Mouse (Mus musculus) lung, postnatal 0 days (tissue): Measurements from ENCODE around the gene Dpysl5. TPM values are rescaled to one million over a fixed set of nuclear protein-coding genes. Genes with fewer than 3 reads are reported as not detected.

Source experiments
- ATAC-seq: fragments of 200-750 bp; cut with Nextera tagmentation; 2 replicates; pipeline ENCODE4 v1.8.0; 2017; ENCODE audit warnings: moderate library complexity
- DNase-seq: peaks from one replicate; pipeline ENCODE4 v3.0.0-alpha.2; 2016; ENCODE audit warnings: low spot score
- H3K27ac ChIP-seq: fragments of 300-500 bp; sonication (generic); 2 replicates; pipeline ENCODE4 v1.5.1; 2014; ENCODE audit warnings: antibody characterized with exemption, mild to moderate bottlenecking, low read length, mixed read lengths
- H3K27me3 ChIP-seq: fragments of 300-500 bp; sonication (generic); replicated peaks from 2 replicates; pipeline ENCODE4 v1.6.1; 2014; ENCODE audit warnings: low read length, mixed read lengths; ENCODE audit not compliant: insufficient read depth
- H3K36me3 ChIP-seq: fragments of 300-500 bp; sonication (generic); 2 replicates; pipeline ENCODE4 v1.6.1; 2014; ENCODE audit warnings: low read length, mixed read lengths; ENCODE audit not compliant: insufficient read depth
- H3K4me1 ChIP-seq: fragments of 300-500 bp; sonication (generic); 2 replicates; pipeline ENCODE4 v1.6.1; 2014; ENCODE audit warnings: antibody characterized with exemption, low read depth, low read length, mixed read lengths; ENCODE audit not compliant: insufficient read depth
- H3K4me2 ChIP-seq: fragments of 300-500 bp; sonication (generic); replicated peaks from 2 replicates; pipeline ENCODE4 v1.6.1; 2014; ENCODE audit warnings: low read depth, mild to moderate bottlenecking, low read length, moderate library complexity, mixed read lengths
- H3K4me3 ChIP-seq: fragments of 300-500 bp; sonication (generic); 2 replicates; pipeline ENCODE4 v1.5.1; 2014; ENCODE audit warnings: low read depth, low read length
- H3K9ac ChIP-seq: fragments of 300-500 bp; sonication (generic); replicated peaks from 2 replicates; pipeline ENCODE4 v1.6.1; 2014; ENCODE audit warnings: low read depth, mild to moderate bottlenecking
- H3K9me3 ChIP-seq: fragments of 300-500 bp; sonication (generic); 2 replicates; pipeline ENCODE4 v1.6.1; 2016; ENCODE audit warnings: low read length, mixed read lengths
- CTCF ChIP-seq: IDR thresholded peaks from 2 replicates; pipeline ENCODE4 v1.5.1; 2016; ENCODE audit warnings: antibody characterized with exemption, mild to moderate bottlenecking
- EP300 ChIP-seq: IDR thresholded peaks from 2 replicates; pipeline ENCODE4 v1.6.1; 2016; ENCODE audit warnings: antibody characterized with exemption, mild to moderate bottlenecking, control low read depth
- WGBS: fragments of 180-500 bp; shearing (Covaris S2); extraction: QIAGEN DNeasy Blood & Tissue Kit; methylation state at CpG from one replicate; pipeline ENCODE4 v1.1.7; 2014; 5-methylcytosine and 5-hydroxymethylcytosine counted together
- polyA plus RNA-seq: library from polyadenylated mRNA; unstranded; fragments of >200 nt; fragmentation: Nextera tagmentation; extraction: Ambion mirVana; gene quantifications from 2 replicates; pipeline ENCODE4 v1.2.1, GENCODE M21; 2015

Gene Dpysl5
- polyA plus RNA-seq, 1 experiment from 2014 or later: 1.6 TPM

DNA sequence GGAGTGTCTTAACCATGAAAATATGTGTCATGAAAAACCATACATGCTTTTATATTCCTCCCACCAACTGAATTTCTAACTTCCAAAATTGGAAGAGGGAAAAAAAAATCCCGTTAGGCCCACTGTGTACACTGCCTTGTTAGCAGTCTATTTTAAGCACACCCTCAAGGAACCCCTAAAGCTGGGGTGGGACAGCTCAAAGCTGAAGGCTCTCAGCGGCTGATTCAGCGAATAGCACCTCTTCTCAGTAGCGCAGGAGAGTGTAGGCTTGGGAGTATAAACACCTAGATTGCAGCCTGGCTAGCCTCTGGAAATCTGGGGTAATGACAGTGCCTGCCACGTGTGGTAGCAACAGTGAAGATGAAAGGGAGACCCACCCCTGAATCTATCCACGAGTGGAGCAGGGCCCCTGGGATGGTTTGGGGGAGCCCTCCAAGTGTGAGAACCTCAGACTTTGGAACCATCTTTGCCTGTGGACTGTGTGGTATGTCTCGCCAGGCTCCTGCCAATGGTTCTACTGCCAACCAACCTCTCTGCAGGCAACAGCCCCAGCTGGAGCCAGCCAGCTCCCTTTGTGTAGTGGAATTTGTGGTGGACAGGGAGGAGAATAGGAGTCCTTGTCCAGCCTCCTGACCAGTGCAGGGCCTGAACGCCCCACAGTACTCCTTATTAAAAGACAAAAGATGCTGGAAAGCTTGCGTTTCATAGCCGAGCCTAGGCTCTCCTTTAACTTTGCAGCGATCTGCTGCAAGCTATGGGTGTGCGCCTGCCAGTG lies 54.4 kb downstream of the Dpysl5 start:
- ATAC-seq (no peak), DNase-seq (no peak)
- Histone ChIP-seq H3K4me1 (peaks cover 7% of the 10 kb centered on the region; the same call in 1 of the 2 replicates), H3K9me3 (no peaks in the 10 kb centered on the region), H3K4me2 (no peak overlapping the region), H3K36me3 (no peaks in the 10 kb centered on the region), H3K4me3 (no peak overlapping the region), H3K27me3 (no peaks in the 10 kb centered on the region), H3K27ac (no peak overlapping the region), H3K9ac (no peak overlapping the region)
- TF ChIP-seq CTCF (no peak), EP300 (no peak)
- WGBS: 80% methylated on average over 12 of the region's 12 CpGs

DNA sequence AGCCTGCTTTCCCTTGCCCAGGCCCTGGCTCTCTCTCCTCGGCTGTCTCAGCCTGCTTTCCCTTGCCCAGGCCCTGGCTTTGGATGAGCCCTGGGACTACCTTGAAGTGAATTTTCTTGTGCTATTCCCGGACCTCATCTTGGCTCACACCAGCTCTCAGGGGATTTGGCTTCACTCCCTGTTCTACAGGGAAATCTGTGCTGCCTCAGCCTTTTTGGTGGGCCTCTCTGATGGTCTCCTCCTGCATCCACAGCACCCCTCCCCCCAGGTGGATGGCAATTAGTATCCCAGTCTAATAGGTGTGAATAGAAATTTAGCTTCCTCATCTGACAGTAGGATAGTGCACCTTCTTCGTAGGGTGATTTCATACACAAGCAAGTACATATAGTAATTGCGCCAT lies 56.7 kb downstream of the Dpysl5 start:
- DNase-seq (no peak), ATAC-seq (no peak)
- 49% methylated on average over 4 of the region's 4 CpGs for WGBS
- TF ChIP-seq EP300 (no peak), CTCF (no peak)
- no peak overlapping the region for H3K27ac ChIP-seq
- no peak overlapping the region for H3K4me2 ChIP-seq
- H3K36me3 ChIP-seq: no peaks in the 10 kb centered on the region
- H3K9me3 ChIP-seq: no peaks in the 10 kb centered on the region
- no peaks in the 10 kb centered on the region for H3K27me3 ChIP-seq
- H3K4me3 ChIP-seq: no peak overlapping the region
- H3K9ac ChIP-seq: no peak overlapping the region
- peaks cover 7% of the 10 kb centered on the region; the same call in 1 of the 2 replicates for H3K4me1 ChIP-seq

DNA sequence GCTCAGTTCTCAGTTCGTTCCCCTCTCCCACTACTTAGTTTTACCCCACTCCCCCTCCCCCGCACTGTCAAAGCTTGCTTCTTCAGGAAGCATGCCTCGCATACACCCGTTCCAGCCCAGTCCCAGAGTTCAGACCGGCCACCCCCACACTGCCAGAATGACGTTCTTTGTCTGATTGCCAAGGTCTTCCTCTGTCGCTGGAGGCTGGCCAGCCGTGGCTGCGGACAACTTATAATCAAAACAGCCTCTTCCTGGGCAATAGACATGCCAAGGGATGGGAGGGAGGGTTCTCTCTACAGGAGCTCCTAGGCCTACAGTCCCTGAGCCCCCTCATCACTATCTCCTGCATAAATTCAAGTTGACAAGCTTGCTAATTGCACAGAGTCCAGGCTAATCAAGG lies 57.2 kb downstream of the Dpysl5 start:
- H3K4me1 ChIP-seq: peaks cover 7% of the 10 kb centered on the region; the same call in 1 of the 2 replicates
- H3K4me2 ChIP-seq: no peak overlapping the region
- WGBS: 11% methylated on average over 9 of the region's 9 CpGs
- no peaks in the 10 kb centered on the region for H3K9me3 ChIP-seq
- H3K4me3 ChIP-seq: no peak overlapping the region
- no peaks in the 10 kb centered on the region for H3K27me3 ChIP-seq
- peak; percentile 72 for TF ChIP-seq EP300
- TF ChIP-seq CTCF: no peak
- peak overlapping the region; percentile 43; the same call in 1 of the 2 replicates for H3K27ac ChIP-seq
- peak; percentile 91 for ATAC-seq
- H3K36me3 ChIP-seq: no peaks in the 10 kb centered on the region
- DNase-seq: peak; percentile 81
- no peak overlapping the region for H3K9ac ChIP-seq

DNA sequence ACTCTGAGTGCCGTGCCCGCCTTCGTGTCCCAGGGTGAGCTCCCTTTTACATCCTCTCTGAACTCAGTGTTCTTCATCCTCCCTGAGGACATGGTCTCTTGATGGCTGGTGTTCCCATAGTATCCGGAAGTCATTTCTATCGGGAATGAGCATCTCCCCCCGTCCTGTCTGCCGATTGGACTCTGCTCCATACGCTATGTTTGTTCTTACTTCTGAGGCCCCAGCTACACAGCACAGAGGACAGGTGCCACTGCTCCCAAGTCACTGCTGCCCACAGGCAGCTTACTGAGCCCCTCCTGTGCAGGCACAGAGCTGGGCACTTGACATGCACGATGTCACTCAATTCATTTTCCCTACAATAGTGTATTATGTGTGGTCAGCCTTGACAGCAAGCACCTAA lies 57.7 kb downstream of the Dpysl5 start:
- Histone ChIP-seq H3K4me3 (no peak overlapping the region), H3K9me3 (no peaks in the 10 kb centered on the region), H3K4me1 (peaks cover 7% of the 10 kb centered on the region; the same call in 1 of the 2 replicates), H3K9ac (no peak overlapping the region), H3K27me3 (peaks cover 2% of the 10 kb centered on the region; the same call in 1 of the 2 replicates), H3K4me2 (no peak overlapping the region), H3K36me3 (no peaks in the 10 kb centered on the region), H3K27ac (peak overlapping the region; percentile 43; the same call in 1 of the 2 replicates)
- DNase-seq (no peak), ATAC-seq (peak; percentile 73)
- 38% methylated on average over 9 of the region's 9 CpGs for WGBS
- no peak for TF ChIP-seq EP300
- no peak for TF ChIP-seq CTCF

DNA sequence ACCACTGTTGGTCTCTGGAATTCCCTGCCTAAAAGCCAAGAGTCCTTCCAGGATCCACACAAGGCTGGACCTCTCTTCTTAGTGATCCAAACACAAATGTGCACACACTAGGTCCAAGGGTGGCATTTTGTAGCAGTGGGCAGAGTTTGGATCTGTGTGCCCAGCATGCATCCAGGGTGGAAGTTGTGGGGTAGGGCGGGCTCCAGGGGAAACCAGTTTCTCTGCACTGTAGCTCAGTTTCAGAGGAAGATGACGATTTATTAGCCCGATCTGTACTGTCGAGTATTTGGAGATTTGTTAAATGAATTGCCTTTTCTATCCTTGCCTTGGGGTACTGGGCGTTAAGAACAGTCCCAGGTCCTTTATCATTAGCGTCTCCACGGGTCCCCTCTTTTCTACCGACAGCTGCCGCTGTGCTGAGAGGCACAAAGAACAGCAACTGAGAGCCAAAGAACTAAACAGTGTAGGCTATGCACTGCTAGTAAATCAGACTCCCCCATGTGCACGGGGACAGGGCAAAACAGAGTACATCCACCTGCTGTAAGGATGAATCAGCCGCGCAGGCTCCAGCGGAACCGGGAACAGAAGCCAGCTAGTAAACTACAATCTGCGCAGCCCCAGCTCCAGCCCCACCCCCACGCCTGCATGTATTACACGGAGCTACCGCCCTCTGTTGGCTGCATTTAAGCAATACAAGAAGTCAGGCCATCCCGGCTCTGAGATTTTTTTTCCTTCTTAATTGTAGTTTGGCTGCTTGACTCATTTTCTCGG lies 63.4 kb downstream of the Dpysl5 start:
- peak; percentile 95 for DNase-seq
- TF ChIP-seq CTCF: peak; percentile 93
- no peak for TF ChIP-seq EP300

DNA sequence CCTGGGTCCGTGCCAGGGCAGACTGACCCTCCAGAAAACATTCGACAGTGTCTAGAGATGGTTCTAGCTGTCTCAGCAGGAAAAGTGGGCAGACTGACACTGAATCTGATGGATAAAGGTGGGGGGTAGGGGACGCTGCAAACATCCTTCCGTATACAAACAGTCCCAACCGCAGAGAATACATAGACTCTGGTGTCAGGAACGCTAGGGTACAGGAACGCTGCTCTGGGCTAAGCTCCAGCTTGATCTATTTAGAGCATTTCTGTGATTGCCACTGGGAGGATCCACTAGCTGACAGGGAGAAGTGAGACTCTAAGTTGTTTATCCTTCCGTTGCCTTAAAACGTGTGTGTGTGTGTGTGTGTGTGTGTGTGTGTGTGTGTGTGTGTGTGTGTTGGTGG lies 69.3 kb downstream of the Dpysl5 start:
- H3K27me3 ChIP-seq: no peaks in the 10 kb centered on the region
- ATAC-seq (peak; percentile 76), DNase-seq (peak; percentile 64)
- TF ChIP-seq CTCF (peak; percentile 23; the same call in 1 of the 2 replicates), EP300 (no peak)
- no peak overlapping the region for H3K27ac ChIP-seq
- H3K9ac ChIP-seq: no peak overlapping the region
- no peaks in the 10 kb centered on the region for H3K4me1 ChIP-seq
- H3K36me3 ChIP-seq: no peaks in the 10 kb centered on the region
- no peak overlapping the region for H3K4me3 ChIP-seq
- H3K9me3 ChIP-seq: no peaks in the 10 kb centered on the region
- no peak overlapping the region for H3K4me2 ChIP-seq
- 45% methylated on average over 9 of the region's 9 CpGs for WGBS

More for the DNA sequence above, 63.4 kb downstream of the Dpysl5 start:
- H3K4me1 ChIP-seq: no peaks in the 10 kb centered on the region
- H3K4me3 ChIP-seq: no peak overlapping the region
- H3K27me3 ChIP-seq: peaks cover 4% of the 10 kb centered on the region; the same call in 1 of the 2 replicates
- ATAC-seq: peak; percentile 91
- WGBS: 11% methylated on average over 20 of the region's 20 CpGs
- no peaks in the 10 kb centered on the region for H3K36me3 ChIP-seq
- no peaks in the 10 kb centered on the region for H3K9me3 ChIP-seq
- H3K9ac ChIP-seq: no peak overlapping the region
- peak overlapping the region; percentile 46 for H3K4me2 ChIP-seq
- H3K27ac ChIP-seq: no peak overlapping the region
